Mouse (Mus musculus): ENCODE data around the gene Ube2e1.

Gene Ube2e1

DNA sequence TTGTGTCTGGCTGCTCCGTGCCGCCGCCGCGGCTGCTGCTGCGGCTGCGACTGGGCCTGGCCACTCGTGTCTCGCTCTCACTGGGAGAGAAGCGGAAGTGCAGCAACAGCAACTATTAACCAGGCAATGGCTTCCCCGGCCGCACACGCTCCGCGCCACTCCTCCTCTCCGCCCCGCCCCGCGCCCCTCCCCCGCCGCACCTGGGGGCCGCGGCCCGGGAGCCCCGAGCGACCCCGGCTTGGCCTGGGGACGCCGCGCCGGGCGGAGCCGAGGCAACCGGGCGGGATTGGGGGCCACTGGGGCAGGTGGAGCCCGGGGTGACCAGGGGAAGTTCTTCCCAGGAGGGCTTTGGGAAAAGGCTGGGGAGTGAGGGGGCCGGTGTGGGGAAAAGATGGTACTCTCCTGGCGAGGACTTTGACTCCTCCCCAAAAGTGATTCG lies at the start of gene Ube2e1:
Gene Ube2e1 (minus strand): TSS at position 167 of the 439 bp plus-strand sequence.
- DNase-seq (ENCODE audit: low read depth, low spot score) = peak; percentile 68

- DNase-seq (ENCODE audit: low read depth, low spot score) = no peak
Measured at GRCm38 (mm10) chr14:18379841-18380240, 48.2 kb upstream of the Ube2e1 start.

DNA sequence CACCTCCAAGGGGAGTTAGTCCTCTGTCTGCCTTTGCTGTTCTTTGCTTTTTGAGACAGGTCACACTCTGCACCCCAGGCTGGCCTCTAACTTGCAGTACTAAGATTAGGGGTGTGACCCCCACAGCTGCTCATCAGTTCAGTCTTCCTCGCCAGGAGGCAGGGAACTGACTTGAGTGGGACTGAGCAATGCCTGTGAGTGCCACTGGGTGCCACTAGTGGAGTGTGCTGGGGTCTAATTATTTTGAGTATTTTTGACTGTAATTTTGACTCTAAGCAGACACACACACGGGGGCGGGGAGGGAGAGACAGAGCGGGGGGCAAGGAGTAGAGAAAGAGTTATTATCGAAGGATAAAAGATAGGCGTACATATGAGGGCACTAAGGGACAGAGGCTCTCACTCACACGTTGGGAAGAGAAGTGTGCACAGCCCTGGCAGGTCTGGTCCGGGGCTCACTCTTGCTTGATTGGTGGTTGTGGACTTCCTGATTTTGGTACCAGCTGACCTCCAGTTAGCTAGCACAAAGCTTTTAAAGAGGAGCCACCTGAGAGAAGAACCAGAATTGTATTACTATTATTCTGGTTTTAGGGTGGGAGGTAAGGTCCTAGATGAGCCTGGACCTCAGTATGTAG lies 46.4 kb upstream of the Ube2e1 start:
- DNase-seq (ENCODE audit: low read depth, low spot score) = peak; percentile 48

DNA sequence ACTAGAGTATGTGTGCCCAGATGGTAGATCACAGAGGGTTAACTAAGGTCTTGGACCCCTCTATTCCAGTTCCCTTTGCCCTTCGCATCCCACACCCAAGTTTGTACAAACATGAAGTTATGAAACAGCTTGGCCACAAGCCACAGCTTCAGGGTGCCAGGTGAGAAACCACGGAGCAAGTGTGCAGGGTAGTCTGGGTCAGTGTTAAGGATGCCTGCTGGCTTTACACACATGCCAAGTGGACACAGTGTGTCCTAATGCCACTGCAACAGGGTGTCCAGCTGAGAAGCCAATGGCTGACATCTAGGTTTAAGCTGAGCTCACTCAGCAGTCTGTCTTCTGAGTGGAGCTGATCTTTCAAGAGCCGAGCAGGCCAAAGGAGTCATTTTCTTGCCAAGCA lies 44.5 kb upstream of the Ube2e1 start:
- no peak for DNase-seq (ENCODE audit: low read depth, low spot score)

GRCm38 (mm10) chr14:18373758-18374405 lies 42.2 kb upstream of the Ube2e1 start:
- no peak for DNase-seq (ENCODE audit: low read depth, low spot score)

DNA sequence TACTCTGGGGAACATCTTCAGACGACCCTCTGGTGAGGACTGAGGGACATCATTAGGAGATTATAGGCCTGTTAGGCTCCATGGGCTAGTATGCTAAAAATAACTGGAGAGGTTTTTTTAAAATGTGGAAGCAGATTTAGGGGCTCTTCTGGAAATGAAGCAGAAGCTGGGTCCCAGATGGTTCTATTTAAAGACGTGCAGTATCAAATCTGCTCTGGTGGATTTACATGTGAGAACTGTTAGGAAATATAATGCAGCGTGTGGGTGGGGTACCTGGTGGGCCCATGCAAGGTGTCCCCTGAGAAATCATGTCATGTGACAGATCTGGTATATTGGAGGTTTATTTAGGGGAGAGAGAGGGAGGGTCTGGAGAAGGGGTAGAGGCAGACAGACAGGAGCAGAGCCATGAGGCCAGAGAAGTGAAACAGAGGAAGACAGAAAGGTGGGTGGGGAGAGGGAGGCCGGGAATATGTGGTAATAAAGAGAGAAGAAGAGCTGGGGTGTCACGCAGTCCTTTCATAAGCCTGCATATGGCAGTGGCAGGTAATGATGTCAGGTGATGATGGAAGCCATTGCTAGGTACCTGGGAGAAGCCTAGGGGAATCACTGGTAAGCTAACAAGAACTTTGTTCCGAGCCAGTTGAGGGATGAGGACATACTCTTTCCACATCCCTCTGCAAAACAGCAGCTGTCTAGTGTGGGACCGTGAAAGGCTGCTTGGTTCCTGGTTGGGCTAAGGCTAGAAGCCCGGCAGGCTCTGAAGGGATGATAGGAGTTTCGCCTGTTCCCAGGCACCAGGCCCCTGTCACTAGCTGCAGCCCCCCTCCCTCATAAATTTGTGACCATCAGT lies 41.3 kb upstream of the Ube2e1 start:
- no peak for DNase-seq (ENCODE audit: low read depth, low spot score)

GRCm38 (mm10) chr14:18369031-18369430 lies 37.4 kb upstream of the Ube2e1 start:
- DNase-seq (ENCODE audit: low read depth, low spot score) = no peak

GRCm38 (mm10) chr14:18367025-18367424 lies 35.4 kb upstream of the Ube2e1 start:
- no peak for DNase-seq (ENCODE audit: low read depth, low spot score)

GRCm38 (mm10) chr14:18364321-18364720 lies 32.7 kb upstream of the Ube2e1 start:
- DNase-seq (ENCODE audit: low read depth, low spot score) = no peak

DNA sequence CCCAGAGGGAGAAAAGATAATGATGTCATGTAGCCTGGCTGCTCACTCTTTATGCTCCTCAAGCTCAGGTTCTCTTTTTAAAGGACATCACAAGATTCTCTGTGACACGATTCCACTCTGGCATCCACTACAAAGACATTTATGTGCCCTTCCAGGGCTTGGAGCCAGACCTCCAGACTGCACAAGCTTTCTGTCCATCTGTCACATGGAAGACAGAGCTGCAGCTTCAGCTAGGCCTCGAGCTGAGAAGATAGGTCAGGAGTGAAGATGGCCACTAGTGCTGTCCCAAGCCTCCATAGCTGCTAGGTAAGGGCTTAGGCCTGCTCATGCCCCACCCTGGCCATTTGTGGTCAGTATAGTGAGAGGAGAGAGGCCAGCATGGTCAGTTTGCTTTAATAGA lies 24.8 kb upstream of the Ube2e1 start:
- DNase-seq (ENCODE audit: low read depth, low spot score) = no peak

DNA sequence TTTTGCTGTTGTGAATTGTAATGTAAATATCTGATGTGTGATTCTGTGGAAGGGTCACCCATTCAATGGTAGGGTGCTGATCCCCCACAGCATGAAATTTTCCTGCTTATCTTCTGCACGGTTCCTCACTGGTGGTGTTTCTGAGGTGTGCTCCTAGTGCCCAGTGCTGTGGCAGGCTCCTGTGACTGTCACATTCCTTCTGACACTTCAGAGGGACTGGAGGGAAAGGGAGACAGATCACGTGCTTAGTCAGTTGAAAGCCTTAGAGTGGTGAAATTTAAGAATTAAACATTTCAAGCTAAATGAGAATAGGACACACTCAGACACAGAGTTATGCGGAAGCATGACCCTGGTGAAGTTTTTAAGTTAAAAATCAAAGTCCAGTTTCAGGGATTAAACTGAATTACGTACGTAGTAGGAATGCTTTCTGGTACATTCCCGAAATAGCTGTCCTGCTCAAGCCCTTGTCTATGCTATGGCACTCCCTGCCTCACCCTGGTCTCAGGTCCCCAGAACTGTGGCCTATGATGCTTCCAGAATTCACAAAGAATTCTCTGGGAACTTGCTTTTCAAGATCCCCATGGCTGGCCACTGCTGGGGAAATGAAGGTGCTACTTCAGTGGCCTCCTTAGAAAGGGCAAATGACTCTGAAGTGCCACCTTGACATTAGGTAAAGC lies 24.0 kb upstream of the Ube2e1 start:
- DNase-seq (ENCODE audit: low read depth, low spot score) = no peak

DNA sequence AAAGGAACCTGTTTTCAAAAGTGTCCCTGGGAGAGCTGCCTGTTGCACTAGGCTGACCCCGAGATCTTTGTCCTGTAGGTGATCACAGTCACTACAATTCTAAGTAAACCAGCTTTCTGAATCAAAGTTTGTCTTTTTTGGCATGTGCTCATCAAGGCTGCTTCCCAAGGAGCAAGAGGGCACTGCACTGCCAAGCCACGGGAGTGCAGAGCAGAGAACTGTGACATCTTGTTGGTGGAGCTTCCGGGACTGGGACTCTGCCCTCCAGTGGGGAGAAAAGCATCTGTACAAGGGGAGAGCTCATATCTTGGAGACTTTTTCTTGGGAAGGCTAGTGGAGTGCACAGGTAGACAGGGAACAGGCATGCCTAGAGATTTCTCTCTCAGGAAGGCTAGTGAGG lies 21.9 kb upstream of the Ube2e1 start:
- no peak for DNase-seq (ENCODE audit: low read depth, low spot score)

DNA sequence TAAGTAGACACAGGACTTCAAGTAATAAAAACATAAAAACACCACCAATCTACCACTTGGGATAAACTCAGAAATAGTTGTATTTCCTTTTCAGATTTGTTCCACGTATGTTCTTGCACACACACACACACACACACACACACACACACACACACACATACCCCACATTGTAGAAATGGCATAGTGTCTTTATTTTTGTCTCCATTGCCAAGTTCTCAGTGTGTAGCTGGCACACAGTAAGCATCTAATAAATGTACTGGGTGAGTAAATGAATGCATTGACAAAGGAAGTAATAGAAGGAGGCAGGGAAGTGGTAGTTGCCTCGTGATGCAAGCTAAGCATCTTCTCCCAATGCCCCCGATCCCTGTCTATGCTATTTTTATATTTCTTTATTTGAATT lies 21.3 kb upstream of the Ube2e1 start:
- DNase-seq (ENCODE audit: low read depth, low spot score) = no peak

DNA sequence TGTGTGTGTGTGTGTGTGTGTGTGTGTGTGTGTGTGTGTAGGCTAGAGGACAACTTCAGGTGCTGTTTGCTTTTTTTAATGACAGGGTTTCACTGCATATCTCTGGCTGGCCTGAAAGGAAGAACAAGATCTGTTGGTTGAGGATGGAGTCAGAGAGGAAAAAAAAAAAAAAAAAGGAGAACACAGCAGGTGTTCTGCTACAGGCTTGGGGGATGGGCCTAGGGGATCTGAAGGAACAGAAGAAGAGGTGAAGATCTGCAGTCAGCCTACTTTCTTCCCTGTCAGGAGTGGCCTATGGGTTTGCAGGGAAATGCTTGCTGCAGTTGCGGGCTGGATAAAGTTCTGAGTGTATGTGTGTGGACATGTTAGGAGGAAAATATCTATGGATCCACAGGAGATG lies 19.0 kb upstream of the Ube2e1 start:
- no peak for DNase-seq (ENCODE audit: low read depth, low spot score)

DNA sequence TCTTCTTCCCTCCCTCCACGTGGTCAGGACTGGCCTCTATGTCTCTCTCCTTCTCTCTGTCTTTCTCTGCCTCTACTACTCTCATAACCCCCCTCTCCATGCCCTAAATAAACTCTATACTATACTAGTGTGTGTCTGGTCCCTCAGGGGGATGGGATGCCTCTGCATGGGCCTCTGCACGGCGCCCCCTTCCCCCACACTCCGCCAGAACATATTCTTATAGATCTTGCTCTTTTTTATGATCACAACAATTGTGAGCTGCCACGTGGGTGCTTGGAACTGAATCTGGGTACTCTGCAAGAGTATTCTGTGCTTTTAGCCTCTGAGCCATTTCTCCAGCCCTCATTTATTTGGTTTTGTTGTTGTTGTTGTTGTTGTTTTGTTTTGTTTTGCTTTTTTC lies 18.2 kb upstream of the Ube2e1 start:
- no peak for DNase-seq (ENCODE audit: low read depth, low spot score)

DNA sequence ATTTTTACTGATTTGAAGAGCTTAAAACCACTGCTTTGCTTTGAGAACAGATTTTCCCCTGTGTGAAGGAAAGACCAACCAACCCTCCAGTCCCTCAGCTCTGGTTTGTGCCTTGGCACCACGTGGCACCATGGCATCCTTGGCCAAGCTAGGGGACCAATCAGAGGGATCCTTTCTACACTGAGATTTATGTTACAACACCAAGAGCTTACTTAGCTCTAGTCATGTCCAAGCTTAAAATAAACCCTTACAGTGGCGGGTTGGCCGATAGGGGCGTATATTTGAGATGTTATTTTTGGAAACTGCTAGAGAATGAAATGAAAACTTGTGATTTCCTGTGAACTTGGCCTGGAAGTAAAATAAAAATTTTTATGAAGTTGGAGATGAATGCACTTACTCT lies 11.9 kb upstream of the Ube2e1 start:
- DNase-seq (ENCODE audit: low read depth, low spot score) = no peak

- DNase-seq (ENCODE audit: low read depth, low spot score) = no peak
Measured at GRCm38 (mm10) chr14:18342749-18343148, 11.1 kb upstream of the Ube2e1 start.

GRCm38 (mm10) chr14:18341088-18341487 lies 9.4 kb upstream of the Ube2e1 start:
- no peak for DNase-seq (ENCODE audit: low read depth, low spot score)

DNA sequence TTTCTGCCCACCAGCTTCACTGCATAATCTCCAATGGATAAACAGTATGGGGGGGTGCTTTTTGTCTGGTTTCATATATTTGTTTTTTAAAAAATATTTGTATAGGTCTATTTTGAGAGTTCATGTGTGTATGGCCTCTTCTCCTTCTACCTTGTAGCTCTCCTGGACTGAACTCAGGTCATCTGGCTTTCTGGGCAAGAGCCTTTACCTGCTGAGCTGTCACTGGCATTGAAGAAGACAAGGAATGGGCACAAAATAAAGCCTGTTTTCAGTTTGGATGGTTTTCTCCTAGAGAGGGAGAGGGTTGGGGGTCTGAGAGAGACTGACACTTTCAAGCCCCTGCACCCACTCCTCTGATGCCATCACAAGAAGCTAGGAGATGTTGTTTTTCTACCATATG lies 4.4 kb upstream of the Ube2e1 start:
- no peak for DNase-seq (ENCODE audit: low read depth, low spot score)

- DNase-seq (ENCODE audit: low read depth, low spot score) = peak; percentile 48
Measured at GRCm38 (mm10) chr14:18330789-18331692, 618 bp downstream of the Ube2e1 start.
